Mouse (Mus musculus): ENCODE measurements around the gene Sall4. TPM values are rescaled to one million over a fixed set of nuclear protein-coding genes. Genes with fewer than 3 reads are reported as not detected.

Gene Sall4
- total and polyA plus RNA-seq, 3 experiments: not detected

DNA sequence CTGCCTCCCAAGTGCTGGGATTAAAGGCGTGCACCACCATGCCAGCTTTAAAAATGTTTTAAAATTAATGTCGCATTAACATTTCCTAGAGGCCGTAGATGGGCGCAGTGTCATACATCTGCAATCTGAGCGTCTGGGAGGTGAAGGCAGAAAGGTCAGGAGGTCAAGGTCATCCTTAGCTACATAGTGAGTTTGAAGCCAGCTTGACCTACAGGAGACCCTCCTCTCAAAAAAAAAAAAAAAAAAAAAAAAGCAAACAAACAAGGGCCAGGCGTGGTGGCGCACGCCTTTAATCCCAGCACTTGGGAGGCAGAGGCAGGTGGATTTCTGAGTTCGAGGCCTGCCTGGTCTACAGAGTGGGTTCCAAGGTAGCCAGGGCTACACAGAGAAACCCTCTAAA lies 18.4 kb upstream of the Sall4 start:
- H3K79me2 ChIP-seq (ENCODE audit: control insufficient read depth, insufficient read depth, low read length, poor library complexity): no peaks in the 10 kb centered on the region
- no peak overlapping the region for H3K27ac ChIP-seq (ENCODE audit: control insufficient read depth, low read depth, low read length)
- no peaks in the 10 kb centered on the region for H3K27me3 ChIP-seq (ENCODE audit: control insufficient read depth in 1 of 2, insufficient read depth in 2 of 2, low read length in 2 of 2)
- no peak overlapping the region for H3K4me3 ChIP-seq (ENCODE audit: control insufficient read depth in 1 of 2, insufficient read depth in 1 of 2, low read depth in 2 of 2, low read length in 2 of 2)
- no peaks in the 10 kb centered on the region for H3K4me1 ChIP-seq (ENCODE audit: control insufficient read depth in 1 of 2, insufficient read depth in 2 of 2, low read length in 2 of 2)
- H3K36me3 ChIP-seq (ENCODE audit: control insufficient read depth in 1 of 2, insufficient read depth in 2 of 2, low read length in 2 of 2): no peaks in the 10 kb centered on the region
- DNase-seq (ENCODE audit: low read depth, low spot score): no peak
- TF ChIP-seq BHLHE40 (IDR thresholded peaks at IDR 0.05; ENCODE audit: borderline replicate concordance, low read depth, low read length) (no peak), UBTF (IDR thresholded peaks at IDR 0.05; ENCODE audit: borderline replicate concordance, insufficient read depth, low read depth, low read length) (no peak)
- H3K9ac ChIP-seq (ENCODE audit: control insufficient read depth, low read depth, low read length, poor library complexity, severe bottlenecking): no peak overlapping the region
- no peaks in the 10 kb centered on the region for H3K9me3 ChIP-seq (replicated peaks; ENCODE audit: insufficient read depth, low read length)

- no peak overlapping the region for H3K4me3 ChIP-seq (ENCODE audit: control insufficient read depth in 1 of 2, insufficient read depth in 1 of 2, low read depth in 2 of 2, low read length in 2 of 2)
- H3K36me3 ChIP-seq (ENCODE audit: control insufficient read depth in 1 of 2, insufficient read depth in 2 of 2, low read length in 2 of 2): no peaks in the 10 kb centered on the region
- no peaks in the 10 kb centered on the region for H3K9me3 ChIP-seq (replicated peaks; ENCODE audit: insufficient read depth, low read length)
- no peak overlapping the region for H3K9ac ChIP-seq (ENCODE audit: control insufficient read depth, low read depth, low read length, poor library complexity, severe bottlenecking)
- H3K79me2 ChIP-seq (ENCODE audit: control insufficient read depth, insufficient read depth, low read length, poor library complexity): no peaks in the 10 kb centered on the region
- DNase-seq (ENCODE audit: low read depth, low spot score): no peak
- no peak overlapping the region for H3K27ac ChIP-seq (ENCODE audit: control insufficient read depth, low read depth, low read length)
- no peaks in the 10 kb centered on the region for H3K4me1 ChIP-seq (ENCODE audit: control insufficient read depth in 1 of 2, insufficient read depth in 2 of 2, low read length in 2 of 2)
- H3K27me3 ChIP-seq (ENCODE audit: control insufficient read depth in 1 of 2, insufficient read depth in 2 of 2, low read length in 2 of 2): no peaks in the 10 kb centered on the region
- no peak for TF ChIP-seq SMC3 (IDR thresholded peaks at IDR 0.05; ENCODE audit: low read depth, low read length)
- no peak for TF ChIP-seq POLR2AphosphoS5 (IDR thresholded peaks at IDR 0.05; ENCODE audit: borderline replicate concordance, low read depth, low read length)
- TF ChIP-seq NELFE (IDR thresholded peaks at IDR 0.05; ENCODE audit: low read depth, low read length): no peak
- TF ChIP-seq SIN3A (IDR thresholded peaks at IDR 0.05; ENCODE audit: low read length): no peak
- no peak for TF ChIP-seq RCOR1 (IDR thresholded peaks at IDR 0.05; ENCODE audit: low read depth, low read length)
- TF ChIP-seq POLR2A (IDR thresholded peaks at IDR 0.05; ENCODE audit: control insufficient read depth in 1 of 2, insufficient read depth in 1 of 2, low read depth in 1 of 2, low read length in 2 of 2, poor library complexity in 1 of 2): no peak
- no peak for TF ChIP-seq BHLHE40 (IDR thresholded peaks at IDR 0.05; ENCODE audit: borderline replicate concordance, low read depth, low read length)
- no peak for TF ChIP-seq TCF12 (IDR thresholded peaks at IDR 0.05; ENCODE audit: low read depth, low read length)
- TF ChIP-seq E2F4 (IDR thresholded peaks at IDR 0.05; ENCODE audit: borderline replicate concordance, low read depth, low read length): no peak
These were observed 12.9 kb upstream of the Sall4 start for GRCm38 (mm10) chr2:168780596-168780995.

GRCm38 (mm10) chr2:168780024-168780423 lies 12.3 kb upstream of the Sall4 start:
- no peak overlapping the region for H3K4me3 ChIP-seq (ENCODE audit: control insufficient read depth in 1 of 2, insufficient read depth in 1 of 2, low read depth in 2 of 2, low read length in 2 of 2)
- H3K27ac ChIP-seq (ENCODE audit: control insufficient read depth, low read depth, low read length): no peak overlapping the region

More at GRCm38 (mm10) chr2:168780024-168780423, 12.3 kb upstream of the Sall4 start:
- no peak overlapping the region for H3K9ac ChIP-seq (ENCODE audit: control insufficient read depth, low read depth, low read length, poor library complexity, severe bottlenecking)
- TF ChIP-seq EP300 (IDR thresholded peaks at IDR 0.05; ENCODE audit: low read depth in 1 of 2, low read length in 2 of 2) (no peak), USF2 (IDR thresholded peaks at IDR 0.05; ENCODE audit: borderline replicate concordance in 1 of 2, insufficient read depth in 1 of 2, low read depth in 1 of 2, low read length in 2 of 2) (no peak), POLR2A (IDR thresholded peaks at IDR 0.05; ENCODE audit: control insufficient read depth in 1 of 2, insufficient read depth in 1 of 2, low read depth in 1 of 2, low read length in 2 of 2, poor library complexity in 1 of 2) (no peak), TAL1 (IDR thresholded peaks at IDR 0.05; ENCODE audit: low read length) (no peak)
- DNase-seq (ENCODE audit: low read depth, low spot score): no peak
- H3K9me3 ChIP-seq (replicated peaks; ENCODE audit: insufficient read depth, low read length): no peaks in the 10 kb centered on the region
- H3K27me3 ChIP-seq (ENCODE audit: control insufficient read depth in 1 of 2, insufficient read depth in 2 of 2, low read length in 2 of 2): no peaks in the 10 kb centered on the region
- no peaks in the 10 kb centered on the region for H3K4me1 ChIP-seq (ENCODE audit: control insufficient read depth in 1 of 2, insufficient read depth in 2 of 2, low read length in 2 of 2)
- H3K79me2 ChIP-seq (ENCODE audit: control insufficient read depth, insufficient read depth, low read length, poor library complexity): no peaks in the 10 kb centered on the region
- H3K36me3 ChIP-seq (ENCODE audit: control insufficient read depth in 1 of 2, insufficient read depth in 2 of 2, low read length in 2 of 2): no peaks in the 10 kb centered on the region

All from MEL (cell line).